8 mouse cellular contexts compared by ENCODE assay signal in genomic region chr6:83866954-83867597, GRCm38 (mm10). TPM values are rescaled to one million over a fixed set of nuclear protein-coding genes. Genes with fewer than 3 reads are reported as not detected.
DNase-seq lines count a peak whose midpoint lies in the region; ATAC-seq and TF ChIP-seq lines count a peak whose summit lies in the region.

TSS of gene Zfp638 (plus strand) at chr6:83867109.

- intact Hi-C loops in heart, postnatal 25 days (cut with DNase I) = loop anchor here (5.0 kb wide), 2 partner anchors 35 to 75 kb away; partner anchors contain the start of genes Nagk and Paip2b

- peak within 1 kb of the TSS; percentile 36 for H3K27ac ChIP-seq in forebrain, embryonic 15.5 days (replicated peaks)

- no peaks in the 10 kb centered on the region for H3K36me3 ChIP-seq in forebrain, embryonic 15.5 days

- H3K9ac ChIP-seq in forebrain, embryonic 15.5 days (replicated peaks) = peak within 1 kb of the TSS; percentile 53

- peak within 1 kb of the TSS; percentile 96 for H3K4me2 ChIP-seq in forebrain, embryonic 15.5 days (replicated peaks)

- peak within 1 kb of the TSS; percentile 77 for H3K4me3 ChIP-seq in forebrain, embryonic 15.5 days
- peak within 1 kb of the TSS; percentile 82 for H3K4me3 ChIP-seq in lung, adult 2 months (replicated peaks; ENCODE audit: extremely low read depth, low read depth, low read length)

- DNase-seq in ES-CJ7 (ENCODE audit: low read depth, low spot score) = peak; percentile 90
- DNase-seq in cerebellum, adult 11 months = peak; percentile 94
- peak; percentile 87 for DNase-seq in heart, postnatal 25 days (ENCODE audit: low spot score)
- peak; percentile 90 to 96 for DNase-seq in layer of hippocampus, adult 18-20 months (ENCODE audit: low spot score in 2 of 2)
- DNase-seq in lung, adult 2 months = peak; percentile 99
- DNase-seq in thymus, adult 18-20 months = peak; percentile 82 to 88

- peak; percentile 97 for ATAC-seq in forebrain, embryonic 15.5 days (replicated peaks)
- ATAC-seq in neutrophil, adult 5-6 weeks (ENCODE audit: extremely low read depth, insufficient number of reproducible peaks, low FRiP score, poor library complexity, severe bottlenecking) = peak; percentile 90

- under 1% methylated on average over 49 of the region's 50 CpGs for WGBS in forebrain, embryonic 15.5 days
- WGBS in lung, adult 2 months = under 1% methylated on average over 48 of the region's 50 CpGs

- H3K27me3 ChIP-seq in forebrain, embryonic 15.5 days = no peaks in the 10 kb centered on the region

- TF ChIP-seq POLR2A in lung, adult 2 months (IDR thresholded peaks at IDR 0.05; ENCODE audit: borderline replicate concordance, extremely low read depth, low read depth, low read length) = no peak

- H3K4me1 ChIP-seq in forebrain, embryonic 15.5 days = peaks cover 13% of the 10 kb centered on the region
- peaks cover 3% of the 10 kb centered on the region; the same call in 1 of the 2 replicates for H3K4me1 ChIP-seq in lung, adult 2 months (ENCODE audit: control insufficient read depth, insufficient read depth, low read length)

- H3K9me3 ChIP-seq in forebrain, embryonic 15.5 days = no peaks in the 10 kb centered on the region

- no peak for TF ChIP-seq CTCF in lung, adult 2 months (IDR thresholded peaks at IDR 0.05; ENCODE audit: insufficient read depth, low read length)

RNA-seq across cellular contexts. Expression of gene Zfp638, which starts in this region (rescaled TPM):
- 88.5 and 90.8 TPM in 2 replicates for polyA plus RNA-seq in forebrain, embryonic 15.5 days (2015; fragmentation: Nextera tagmentation; extraction: Ambion mirVana)
- total RNA-seq in heart, postnatal 25 days (2021) = 10 to 100 TPM; 51.2 to 56.2 TPM
- 100 to 1,000 TPM; 134 to 139 TPM for total RNA-seq in layer of hippocampus, adult 18-20 months (2021)
- 7.3 and 11.0 TPM in 2 replicates for polyA plus RNA-seq in lung, adult 2 months (2012; rRNA removed)
- 283 and 343 TPM in 2 replicates for total RNA-seq in neutrophil, adult 5-6 weeks (2017)

Comparison
In these comparisons a context has a peak if more than half of its experiments do, and no peak if none do; other contexts are left out.
1. Peak in every context shown above with its lines: DNase-seq, ATAC-seq, H3K4me3 ChIP-seq and H3K27ac ChIP-seq.